Mouse (Mus musculus): ENCODE results near the gene Ttc16. TPM values are rescaled to one million over a fixed set of nuclear protein-coding genes. Genes with fewer than 3 reads are reported as not detected.

Ttc16 gene
- polyA plus RNA-seq, 1 experiment from 2014 or later, result 0.66 TPM

GRCm38 (mm10) chr2:32724149-32724548, 51.3 kb downstream of the Ttc16 start:
- no peak overlapping the region for H3K4me3 ChIP-seq
- no peaks in the 10 kb centered on the region for H3K36me3 ChIP-seq
- no peak overlapping the region for H3K9ac ChIP-seq (replicated peaks)
- H3K27me3 ChIP-seq, result no peaks in the 10 kb centered on the region
- no peaks in the 10 kb centered on the region for H3K9me3 ChIP-seq
- H3K27ac ChIP-seq (replicated peaks), result no peak overlapping the region
- H3K4me1 ChIP-seq, result peaks cover 7% of the 10 kb centered on the region
- 74% methylated on average over 4 of the region's 4 CpGs for WGBS
- H3K4me2 ChIP-seq (replicated peaks), result no peak overlapping the region
- no peak for ATAC-seq (replicated peaks)

- no peak for ATAC-seq (replicated peaks)
- no peak overlapping the region for H3K4me3 ChIP-seq
- H3K9ac ChIP-seq (replicated peaks), result no peak overlapping the region
- H3K36me3 ChIP-seq, result no peaks in the 10 kb centered on the region
- H3K4me1 ChIP-seq, result peaks cover 10% of the 10 kb centered on the region
- WGBS, result 75% methylated on average over 3 of the region's 3 CpGs
- H3K27ac ChIP-seq (replicated peaks), result no peak overlapping the region
- no peak overlapping the region for H3K4me2 ChIP-seq (replicated peaks)
- no peaks in the 10 kb centered on the region for H3K9me3 ChIP-seq
- no peaks in the 10 kb centered on the region for H3K27me3 ChIP-seq
These were observed 52.9 kb downstream of the Ttc16 start for GRCm38 (mm10) chr2:32722581-32722980.

- no peak overlapping the region for H3K9ac ChIP-seq (replicated peaks)
- H3K36me3 ChIP-seq, result no peaks in the 10 kb centered on the region
- peaks cover 8% of the 10 kb centered on the region for H3K4me1 ChIP-seq
- H3K4me2 ChIP-seq (replicated peaks), result no peak overlapping the region
- H3K4me3 ChIP-seq, result no peak overlapping the region
- no peaks in the 10 kb centered on the region for H3K27me3 ChIP-seq
- no peak for ATAC-seq (replicated peaks)
- H3K9me3 ChIP-seq, result no peaks in the 10 kb centered on the region
- no peak overlapping the region for H3K27ac ChIP-seq (replicated peaks)
- 66% methylated on average over 6 of the region's 6 CpGs for WGBS
These were observed 53.4 kb downstream of the Ttc16 start for GRCm38 (mm10) chr2:32722046-32722445.

- H3K4me1 ChIP-seq, result 0 out of 2 replicates have a peak, but pooled peaks cover 7% of the 10 kb centered on the region
- no peaks in the 10 kb centered on the region for H3K9me3 ChIP-seq
- no peaks in the 10 kb centered on the region for H3K36me3 ChIP-seq
- H3K4me3 ChIP-seq, result no peak within 1 kb of the TSS
- ATAC-seq (replicated peaks), result no peak
- 0 out of 2 replicates have a peak within 1 kb of the TSS, but pooled peaks have one; percentile 7 for H3K9ac ChIP-seq (replicated peaks)
- no peaks in the 10 kb centered on the region for H3K27me3 ChIP-seq
- H3K27ac ChIP-seq (replicated peaks), result no peak within 1 kb of the TSS
- 55% methylated on average over 8 of the region's 8 CpGs for WGBS
- no peak within 1 kb of the TSS for H3K4me2 ChIP-seq (replicated peaks)
These were observed 54.7 kb downstream of the Ttc16 start, which contains the start of gene Sh2d3c for GRCm38 (mm10) chr2:32720681-32721229. Sh2d3c (plus strand) TSS chr2:32721055.

- Histone ChIP-seq H3K27ac (replicated peaks) (no peak overlapping the region), H3K4me2 (replicated peaks) (no peak overlapping the region), H3K27me3 (no peaks in the 10 kb centered on the region), H3K4me1 (0 out of 2 replicates have a peak, but pooled peaks cover 7% of the 10 kb centered on the region), H3K9me3 (no peaks in the 10 kb centered on the region), H3K4me3 (no peak overlapping the region), H3K36me3 (no peaks in the 10 kb centered on the region), H3K9ac (replicated peaks) (no peak overlapping the region)
- 94% methylated on average over 3 of the region's 3 CpGs for WGBS
- no peak for ATAC-seq (replicated peaks)
These were observed 55.4 kb downstream of the Ttc16 start for GRCm38 (mm10) chr2:32720053-32720452.

GRCm38 (mm10) chr2:32718761-32719160, 56.7 kb downstream of the Ttc16 start:
- no peaks in the 10 kb centered on the region for H3K27me3 ChIP-seq
- peak; percentile 30; the same call in 1 of the 2 replicates for ATAC-seq (replicated peaks)

GRCm38 (mm10) chr2:32714987-32715425, 60.4 kb downstream of the Ttc16 start:
- 78% methylated on average over 4 of the region's 4 CpGs for WGBS
- Histone ChIP-seq H3K27me3 (no peaks in the 10 kb centered on the region), H3K9ac (replicated peaks) (no peak overlapping the region), H3K4me2 (replicated peaks) (no peak overlapping the region), H3K4me3 (no peak overlapping the region), H3K9me3 (no peaks in the 10 kb centered on the region), H3K36me3 (peaks cover 7% of the 10 kb centered on the region), H3K27ac (replicated peaks) (no peak overlapping the region), H3K4me1 (peaks cover 25% of the 10 kb centered on the region)
- no peak for ATAC-seq (replicated peaks)

More at GRCm38 (mm10) chr2:32718761-32719160, 56.7 kb downstream of the Ttc16 start:
- 28% methylated on average over 9 of the region's 9 CpGs for whole genome bisulfite sequencing
- peaks cover 13% of the 10 kb centered on the region for H3K4me1 ChIP-seq
- no peak overlapping the region for H3K4me3 ChIP-seq
- H3K9ac ChIP-seq (replicated peaks), result no peak overlapping the region
- H3K9me3 ChIP-seq, result no peaks in the 10 kb centered on the region
- 0 out of 2 replicates have a peak overlapping the region, but pooled peaks have one; percentile 11 for H3K27ac ChIP-seq (replicated peaks)
- H3K36me3 ChIP-seq, result no peaks in the 10 kb centered on the region
- H3K4me2 ChIP-seq (replicated peaks), result no peak overlapping the region

GRCm38 (mm10) chr2:32714117-32714986, 61.1 kb downstream of the Ttc16 start:
- WGBS, result 67% methylated on average over 11 of the region's 11 CpGs
- H3K4me2 ChIP-seq (replicated peaks), result peak overlapping the region; percentile 96; the same call in 1 of the 2 replicates
- no peak overlapping the region for H3K4me3 ChIP-seq
- H3K4me1 ChIP-seq, result peaks cover 25% of the 10 kb centered on the region
- H3K36me3 ChIP-seq, result peaks cover 14% of the 10 kb centered on the region
- H3K9me3 ChIP-seq, result no peaks in the 10 kb centered on the region
- peak overlapping the region; percentile 92; the same call in 1 of the 2 replicates for H3K9ac ChIP-seq (replicated peaks)
- no peaks in the 10 kb centered on the region for H3K27me3 ChIP-seq
- H3K27ac ChIP-seq (replicated peaks), result peak overlapping the region; percentile 100
- no peak for ATAC-seq (replicated peaks)

- WGBS, result under 1% methylated on average over 60 of the region's 79 CpGs
- peak within 1 kb of the TSS; percentile 96 for H3K4me2 ChIP-seq (replicated peaks)
These were observed 62.3 kb downstream of the Ttc16 start, which contains the start of gene Cdk9 for GRCm38 (mm10) chr2:32712934-32713817. Cdk9 (minus strand) TSS chr2:32713076.

GRCm38 (mm10) chr2:32712586-32712933, 62.9 kb downstream of the Ttc16 start:
- Histone ChIP-seq H3K9ac (replicated peaks) (peak overlapping the region; percentile 92), H3K9me3 (no peaks in the 10 kb centered on the region), H3K36me3 (peaks cover 30% of the 10 kb centered on the region), H3K27me3 (no peaks in the 10 kb centered on the region), H3K4me1 (peaks cover 21% of the 10 kb centered on the region), H3K4me2 (replicated peaks) (peak overlapping the region; percentile 96), H3K27ac (replicated peaks) (peak overlapping the region; percentile 100), H3K4me3 (peak overlapping the region; percentile 99)
- peak; percentile 90 for ATAC-seq (replicated peaks)
- WGBS, result under 1% methylated on average over 35 of the region's 44 CpGs

More at GRCm38 (mm10) chr2:32712934-32713817, 62.3 kb downstream of the Ttc16 start, which contains the start of gene Cdk9:
- Histone ChIP-seq H3K27ac (replicated peaks) (peak within 1 kb of the TSS; percentile 100), H3K27me3 (no peaks in the 10 kb centered on the region), H3K9me3 (no peaks in the 10 kb centered on the region), H3K4me1 (peaks cover 21% of the 10 kb centered on the region), H3K36me3 (peaks cover 24% of the 10 kb centered on the region), H3K9ac (replicated peaks) (peak within 1 kb of the TSS; percentile 92), H3K4me3 (peak within 1 kb of the TSS; percentile 99)
- peak; percentile 87 for ATAC-seq (replicated peaks)

- Histone ChIP-seq H3K9ac (replicated peaks) (peak overlapping the region; percentile 92), H3K9me3 (no peaks in the 10 kb centered on the region), H3K4me1 (peaks cover 21% of the 10 kb centered on the region), H3K36me3 (peaks cover 33% of the 10 kb centered on the region), H3K4me2 (replicated peaks) (peak overlapping the region; percentile 96), H3K27ac (replicated peaks) (peak overlapping the region; percentile 100), H3K27me3 (no peaks in the 10 kb centered on the region), H3K4me3 (peak overlapping the region; percentile 99)
- under 1% methylated on average over 41 of the region's 41 CpGs for WGBS
- peak; percentile 16 for ATAC-seq (replicated peaks)
These were observed 63.3 kb downstream of the Ttc16 start for GRCm38 (mm10) chr2:32712108-32712551.

All from forebrain, embryonic 15.5 days (tissue).